Mouse (Mus musculus) left cerebral cortex, postnatal 25 days (tissue): ENCODE results near the gene Dlx4. TPM values are rescaled to one million over a fixed set of nuclear protein-coding genes. Genes with fewer than 3 reads are reported as not detected.
A peak's percentile ranks its signal among the peaks of the same experiment; 100 is the strongest.

Source experiments
- DNase-seq, 2 experiments: peaks; one replicate each; pipeline ENCODE4 v3.0.0; 2022; ENCODE audit warnings: low spot score in 2 of 2, mixed read lengths in 1 of 2
- intact Hi-C: fragments of 180-260 bp; cut with DNase I; formaldehyde crosslinking; loops from one replicate; pipeline ENCODE4 v1.15.1; 2025
- total RNA-seq, 2 experiments: library from RNA; stranded (reverse); gene quantifications; 2 replicates each; pipeline ENCODE4 v1.2.3; 2021

The Dlx4 gene
- total RNA-seq: not detected

DNA sequence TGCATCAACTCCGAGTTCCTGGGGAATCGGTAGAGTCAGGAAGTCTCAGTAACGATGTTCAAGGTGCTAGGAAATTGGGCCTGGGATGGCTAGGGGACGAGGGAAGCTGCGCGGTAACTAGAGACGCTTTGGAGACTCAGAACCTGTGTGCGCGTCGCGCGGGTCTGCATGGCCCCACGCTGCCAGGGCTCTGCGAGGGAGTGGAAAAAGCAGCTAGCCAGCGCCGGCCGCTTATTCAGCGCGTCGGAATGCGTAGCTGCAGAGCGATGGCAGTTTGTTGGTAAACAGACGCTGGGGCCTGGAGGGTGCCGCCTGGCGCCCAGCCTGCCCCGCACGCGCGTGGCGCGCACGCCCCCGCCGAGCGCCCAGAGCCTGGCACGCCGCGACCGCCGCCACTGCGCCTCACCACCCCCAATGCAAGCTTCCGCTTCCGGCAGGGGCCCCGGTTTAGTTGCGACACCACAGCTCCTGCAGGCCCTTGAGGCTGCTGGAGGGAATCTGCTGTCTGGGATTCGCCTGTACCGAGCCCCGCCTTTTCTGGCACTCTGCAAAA lies at the start of gene Dlx4:
Dlx4 (minus strand) TSS at position 413 of the 553 bp plus-strand sequence.
- intact Hi-C loops: loop anchor here (10.0 kb wide), 2 partner anchors 859 to 1119 kb away; partner anchors contain the start of gene Igf2bp1
- DNase-seq: no peak

DNA sequence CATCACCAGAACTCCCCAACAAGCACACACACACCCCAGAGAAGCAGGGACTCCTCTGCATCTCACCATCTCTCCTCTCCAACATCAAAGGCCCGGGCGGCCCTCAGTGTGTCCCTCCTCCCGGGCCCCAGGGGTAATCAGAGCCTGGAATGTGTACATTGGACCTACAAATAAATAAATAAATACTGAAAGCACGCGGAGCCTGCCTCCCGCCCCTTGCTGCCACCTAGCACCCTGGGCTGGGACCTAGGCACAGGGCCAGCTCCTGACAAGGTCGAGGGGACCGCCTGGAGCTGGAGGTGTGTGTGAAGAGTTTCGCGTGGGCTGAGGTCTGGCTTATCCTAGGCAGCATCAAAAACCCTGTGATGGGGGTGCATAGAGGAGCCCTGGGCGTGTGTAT lies 43.8 kb upstream of the Dlx4 start:
- no peak for DNase-seq
- intact Hi-C loops: no loop called here

DNA sequence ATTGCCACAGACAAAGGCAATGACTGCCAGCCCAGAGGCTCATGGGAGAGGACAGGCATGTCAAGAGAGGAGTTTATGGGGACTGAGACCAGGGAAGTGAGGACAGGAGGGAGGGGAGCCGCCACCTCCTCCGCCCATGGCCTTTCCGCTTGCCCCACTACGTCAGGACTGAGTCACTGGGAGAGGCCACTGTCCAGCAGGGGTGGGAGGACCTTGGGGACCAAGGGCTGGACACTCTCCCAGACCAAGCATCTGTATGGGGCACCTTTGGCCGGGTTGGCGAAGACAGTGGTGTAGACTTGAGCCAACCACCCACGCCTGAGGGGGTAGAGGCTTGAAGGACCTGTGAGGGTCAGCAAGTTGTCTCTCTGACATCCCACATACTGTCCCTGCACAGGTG lies 40.8 kb upstream of the Dlx4 start:
- no peak for DNase-seq
- intact Hi-C loops: no loop called here

DNA sequence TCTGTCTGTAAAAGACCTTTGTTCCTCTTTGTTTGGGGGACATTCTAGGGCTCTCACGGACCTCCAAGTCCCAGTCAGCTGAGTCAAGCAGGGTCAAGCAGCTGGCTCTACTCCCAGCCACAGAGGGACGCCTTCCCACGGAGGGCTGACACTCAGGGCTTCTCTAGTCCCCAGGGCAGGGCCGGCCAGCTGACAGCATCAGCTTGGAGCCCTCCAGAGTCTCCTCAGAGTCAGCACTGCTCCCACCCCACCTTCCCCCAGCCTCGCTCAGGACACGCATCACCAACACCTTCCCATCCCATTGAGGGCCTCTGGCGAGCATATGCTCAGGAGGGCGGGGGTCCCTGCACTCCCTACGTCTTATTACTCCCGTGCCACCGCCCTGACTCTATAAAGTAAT lies 39.6 kb upstream of the Dlx4 start:
- intact Hi-C loops: no loop called here
- DNase-seq: no peak

DNA sequence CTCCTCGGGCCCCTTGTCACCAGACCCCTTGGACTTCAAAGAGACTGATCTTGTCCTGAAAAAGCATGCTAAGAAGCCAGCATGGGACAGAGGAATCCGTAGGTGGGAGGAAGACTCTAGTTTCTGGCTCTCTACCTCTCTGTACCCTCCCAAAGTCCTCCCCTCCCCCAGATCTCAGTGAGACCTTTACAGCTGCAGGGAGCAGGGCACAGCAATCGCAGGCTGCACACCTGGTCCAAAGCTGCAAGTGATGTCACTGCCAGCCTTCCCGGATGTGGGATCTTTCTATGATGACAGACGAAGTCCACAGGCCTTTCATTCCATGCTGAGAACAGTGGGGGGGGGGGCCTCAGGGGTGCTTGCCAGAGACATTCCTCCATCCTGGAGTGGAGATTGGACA lies 38.5 kb upstream of the Dlx4 start:
- intact Hi-C loops: no loop called here
- no peak for DNase-seq

DNA sequence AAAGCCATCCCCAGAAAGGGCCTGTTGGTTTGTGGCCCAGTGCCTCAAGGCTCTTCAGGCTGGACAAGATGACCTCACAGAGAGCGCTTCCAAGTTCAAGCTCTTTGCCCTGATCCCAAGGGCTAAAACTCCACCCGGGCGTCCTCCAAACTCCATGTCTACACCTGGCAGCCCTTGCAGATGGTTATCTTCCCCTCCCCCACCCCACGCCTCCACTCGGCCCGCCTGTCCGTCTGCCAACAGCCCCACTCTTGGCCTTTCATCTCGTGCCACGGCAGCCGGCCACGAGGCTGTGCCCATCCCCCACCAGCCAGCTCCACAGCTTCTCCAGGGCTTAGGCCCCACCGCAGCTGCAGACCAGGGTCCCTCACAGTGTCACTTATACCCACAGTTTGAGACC lies 33.2 kb upstream of the Dlx4 start:
- intact Hi-C loops: no loop called here
- DNase-seq: no peak

DNA sequence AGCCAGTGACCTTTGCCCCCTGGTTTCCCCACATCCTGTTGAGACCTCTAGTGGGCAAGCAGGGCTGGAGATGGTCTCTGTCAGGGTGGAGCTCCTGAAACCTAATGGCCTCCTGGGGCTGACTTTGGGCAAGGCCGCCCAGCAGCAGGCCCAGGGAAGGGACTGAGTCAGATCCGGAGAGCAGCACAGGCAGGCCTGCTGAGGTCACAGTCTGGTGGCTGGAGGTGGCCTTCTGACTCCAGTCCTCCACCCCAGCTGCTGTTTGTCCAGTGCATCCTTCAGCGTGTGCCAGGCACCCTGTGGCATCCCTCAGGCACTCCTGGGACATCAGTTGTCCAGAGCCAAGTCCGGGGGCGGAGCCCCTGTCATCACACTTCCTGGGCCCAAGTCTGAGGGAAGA lies 19.8 kb upstream of the Dlx4 start:
- DNase-seq: no peak

DNA sequence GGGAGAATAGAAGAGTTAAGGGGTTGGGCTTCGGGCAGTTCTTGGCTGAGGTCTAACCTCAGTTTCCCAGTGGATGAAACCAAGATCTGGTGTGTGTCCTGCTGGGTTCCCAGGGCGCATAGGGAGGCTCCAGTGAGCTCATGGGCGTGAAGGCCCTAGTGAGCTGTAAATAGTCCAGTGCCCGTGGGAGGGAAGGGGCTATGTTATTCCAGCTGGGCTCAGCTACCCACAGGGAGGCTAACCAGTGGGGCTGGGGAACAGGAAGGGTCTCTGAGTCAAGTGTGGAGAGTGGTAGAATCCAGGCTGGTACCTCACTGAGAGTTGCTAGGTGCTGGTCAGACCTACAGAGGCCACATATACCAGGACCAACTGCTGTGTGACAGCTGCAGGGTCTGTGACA lies 15.6 kb upstream of the Dlx4 start:
- DNase-seq: no peak
- intact Hi-C loops: no loop called here

More for the DNA sequence above, 19.8 kb upstream of the Dlx4 start:
- intact Hi-C loops: no loop called here

DNA sequence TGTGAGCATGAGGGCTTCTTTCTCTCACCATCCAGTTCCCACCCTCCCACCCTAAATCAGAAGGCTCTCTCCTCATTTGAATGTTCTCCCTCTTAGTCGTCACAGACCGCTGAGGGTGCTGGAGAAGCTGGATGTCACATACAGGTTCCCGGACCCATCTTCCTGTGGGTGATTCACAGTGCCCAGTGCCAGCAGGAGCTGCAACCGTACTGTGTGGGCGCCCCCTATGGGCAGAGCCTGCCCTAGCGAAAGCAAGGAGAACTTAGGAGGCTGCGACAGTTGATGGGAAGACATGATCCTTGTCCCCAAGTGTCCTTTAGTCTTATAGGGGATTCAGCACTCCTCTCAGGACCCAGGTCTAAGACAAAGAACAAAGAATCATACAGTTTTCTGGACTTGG lies 14.6 kb upstream of the Dlx4 start:
- intact Hi-C loops: no loop called here
- no peak for DNase-seq

DNA sequence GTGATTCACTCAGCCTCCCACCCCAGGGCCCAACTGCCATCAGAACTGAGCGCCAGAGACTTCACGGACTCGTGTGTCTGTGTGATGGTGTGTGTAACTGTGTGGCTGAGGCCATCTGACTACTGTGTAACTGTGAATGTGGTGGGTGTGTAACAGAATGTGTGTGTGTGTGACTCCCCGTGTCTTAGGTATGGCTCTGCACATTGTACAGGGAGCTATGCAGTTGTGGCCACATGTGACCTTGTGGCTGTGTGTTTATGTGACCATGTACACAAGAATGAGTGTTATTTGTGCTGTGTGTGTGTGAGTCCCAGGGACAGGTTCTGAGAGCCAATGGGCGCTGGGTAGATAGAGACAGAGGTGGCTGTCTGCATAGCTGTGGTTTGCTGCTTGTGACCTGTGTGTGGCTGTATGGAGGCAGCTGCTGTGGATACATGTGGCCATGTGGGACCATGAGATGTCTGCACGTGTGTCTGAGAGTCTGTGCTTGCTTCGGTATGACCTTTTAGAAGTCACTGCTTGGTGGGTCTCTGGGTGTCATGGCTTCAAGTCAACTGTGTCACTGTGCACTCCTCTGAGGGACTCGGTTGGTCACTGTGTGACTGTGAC lies 13.8 kb upstream of the Dlx4 start:
- no peak for DNase-seq
- intact Hi-C loops: no loop called here

DNA sequence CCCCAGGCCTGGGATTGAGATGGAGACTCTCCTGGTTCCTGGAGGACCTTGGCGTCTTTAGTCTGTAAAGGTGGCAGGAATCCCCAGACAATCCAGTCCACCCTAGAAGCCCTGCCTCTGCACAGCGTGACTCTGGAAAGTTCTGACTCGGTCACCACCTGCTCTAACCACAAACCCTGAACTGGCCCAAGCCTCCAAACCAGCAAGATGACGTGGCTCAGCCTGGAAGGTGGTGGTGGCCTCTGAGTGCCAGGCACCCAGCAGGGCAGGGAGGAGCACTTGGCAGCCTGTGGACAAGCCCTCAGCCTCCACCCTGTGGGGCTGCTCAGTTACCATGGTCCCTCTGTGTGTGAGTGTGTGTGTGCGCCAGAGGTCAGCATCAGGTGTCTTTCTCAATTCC lies 11.8 kb upstream of the Dlx4 start:
- intact Hi-C loops: no loop called here
- DNase-seq: no peak

DNA sequence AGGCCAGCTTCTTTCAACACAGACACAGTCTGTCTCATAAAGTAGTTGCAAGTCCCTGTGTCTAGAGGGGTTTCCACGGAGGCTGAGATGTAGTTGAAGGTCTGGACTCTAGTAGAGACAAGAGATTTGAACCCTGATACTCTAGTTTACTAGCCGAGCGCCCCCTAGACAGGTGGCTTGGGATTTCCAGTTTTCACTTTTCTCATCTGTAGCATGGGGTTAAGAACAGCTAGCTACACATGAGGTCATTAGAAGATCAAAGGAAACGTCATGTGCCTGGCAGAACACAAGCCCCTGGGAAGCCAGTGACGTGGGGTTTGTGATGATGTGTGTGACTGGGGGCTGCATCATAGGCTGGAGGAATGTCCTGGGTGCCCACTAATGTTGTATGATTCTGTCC lies 11.3 kb upstream of the Dlx4 start:
- intact Hi-C loops: no loop called here
- no peak for DNase-seq

DNA sequence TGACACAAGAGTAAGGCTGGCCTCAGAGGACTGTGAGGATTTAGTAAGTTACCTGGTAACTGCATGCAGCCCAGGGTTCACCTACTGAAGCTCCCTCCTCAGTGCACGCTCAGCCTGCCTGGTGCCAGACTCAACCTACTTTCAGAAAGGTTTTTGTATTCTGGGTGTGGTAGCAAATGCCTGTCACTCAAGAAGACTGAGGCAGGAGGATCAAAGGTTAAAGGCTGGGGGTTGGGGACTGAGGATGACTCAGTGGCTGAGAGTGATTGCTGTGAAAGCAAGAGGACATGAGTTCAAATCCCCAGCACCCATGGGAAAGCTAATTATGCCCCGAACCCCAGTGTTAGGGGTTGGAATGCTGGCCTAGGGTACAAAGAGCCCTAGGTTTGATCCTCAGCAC lies 9.4 kb upstream of the Dlx4 start:
- intact Hi-C loops: no loop called here
- DNase-seq: no peak

DNA sequence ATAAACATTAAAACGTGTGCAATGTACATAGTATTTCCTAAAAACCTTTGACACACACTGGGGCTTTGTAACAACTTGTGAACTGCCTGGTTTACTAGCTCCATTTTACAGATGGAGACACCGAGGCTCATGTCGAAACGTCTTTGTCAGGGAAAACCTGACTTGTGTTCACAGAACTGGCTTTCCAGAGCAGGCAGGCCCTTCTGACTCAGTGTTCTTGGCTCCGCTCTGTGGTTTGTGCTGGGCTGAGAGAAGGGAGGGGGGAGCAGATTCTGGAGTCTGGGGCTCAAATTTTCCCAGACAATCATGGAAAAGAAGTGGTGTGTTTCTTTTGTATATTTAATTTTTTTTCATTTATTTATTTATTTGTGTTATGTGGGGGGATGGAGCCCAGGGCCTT lies 7.6 kb upstream of the Dlx4 start:
- DNase-seq: no peak
- intact Hi-C loops: loop anchor here (5.0 kb wide), 1 partner anchor 1039 kb away; the partner anchor contains the start of gene Hoxb13

DNA sequence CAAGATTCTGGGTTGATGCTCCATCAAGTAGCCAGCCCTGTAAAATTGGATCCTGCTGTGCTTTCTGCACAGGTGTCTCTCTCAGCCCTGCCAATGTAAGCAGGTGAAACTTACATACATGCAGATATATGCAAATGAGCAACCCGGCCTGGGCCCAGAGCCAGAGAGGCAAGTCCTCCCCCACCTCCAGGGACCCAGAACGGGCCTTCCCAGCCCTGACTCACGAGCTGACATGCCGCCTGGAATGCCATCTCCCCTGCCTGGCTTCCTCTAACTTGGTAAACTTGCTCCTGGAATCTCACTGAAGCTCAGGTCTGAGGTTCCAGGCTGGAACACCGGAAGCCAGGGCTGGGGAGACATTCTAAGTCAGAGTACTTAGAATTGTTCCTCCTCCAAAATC lies 7.1 kb upstream of the Dlx4 start:
- DNase-seq: no peak
- intact Hi-C loops: loop anchor here (5.0 kb wide), 1 partner anchor 1039 kb away; the partner anchor contains the start of gene Hoxb13

DNA sequence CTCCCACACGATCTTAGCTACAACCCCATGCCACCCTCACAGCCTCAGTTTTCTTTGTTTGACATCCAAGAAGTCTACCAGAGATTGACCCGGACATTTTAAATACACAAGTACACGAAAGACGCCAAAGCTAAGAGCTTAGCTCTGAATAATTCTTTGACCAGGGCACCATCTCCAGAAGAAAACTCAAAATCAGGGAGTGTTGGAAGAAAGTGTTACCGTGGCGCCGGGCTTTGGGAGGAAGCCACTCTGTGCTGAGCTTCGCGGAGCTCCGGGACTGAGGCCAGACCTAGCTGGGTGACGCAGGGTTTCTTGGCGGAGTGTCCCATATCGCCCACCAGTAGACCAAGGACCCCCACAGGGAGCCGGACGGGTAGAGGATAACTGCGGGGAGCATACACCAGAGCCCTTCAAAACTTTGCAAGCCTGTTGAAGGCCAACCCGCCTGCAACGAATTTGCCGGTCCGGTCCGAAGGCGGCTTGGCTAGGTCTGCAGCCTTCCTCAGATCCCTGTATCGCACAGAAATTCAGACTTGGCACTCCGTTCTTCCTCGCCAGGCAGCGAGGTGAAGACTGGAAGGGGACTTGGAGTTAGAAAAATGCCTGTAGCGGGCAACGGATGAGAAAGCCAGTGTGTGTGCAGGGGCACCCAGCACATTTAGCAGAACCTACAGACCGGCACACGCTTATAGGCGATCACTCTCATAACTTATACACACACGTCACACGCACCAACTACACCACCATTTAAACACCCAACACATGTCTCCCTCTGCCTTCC lies 4.4 kb upstream of the Dlx4 start:
- peak in 1 of 2 experiments; percentile 12 for DNase-seq
- intact Hi-C loops: loop anchor here (5.0 kb wide), 1 partner anchor 1042 kb away; the partner anchor contains the start of gene Hoxb13

DNA sequence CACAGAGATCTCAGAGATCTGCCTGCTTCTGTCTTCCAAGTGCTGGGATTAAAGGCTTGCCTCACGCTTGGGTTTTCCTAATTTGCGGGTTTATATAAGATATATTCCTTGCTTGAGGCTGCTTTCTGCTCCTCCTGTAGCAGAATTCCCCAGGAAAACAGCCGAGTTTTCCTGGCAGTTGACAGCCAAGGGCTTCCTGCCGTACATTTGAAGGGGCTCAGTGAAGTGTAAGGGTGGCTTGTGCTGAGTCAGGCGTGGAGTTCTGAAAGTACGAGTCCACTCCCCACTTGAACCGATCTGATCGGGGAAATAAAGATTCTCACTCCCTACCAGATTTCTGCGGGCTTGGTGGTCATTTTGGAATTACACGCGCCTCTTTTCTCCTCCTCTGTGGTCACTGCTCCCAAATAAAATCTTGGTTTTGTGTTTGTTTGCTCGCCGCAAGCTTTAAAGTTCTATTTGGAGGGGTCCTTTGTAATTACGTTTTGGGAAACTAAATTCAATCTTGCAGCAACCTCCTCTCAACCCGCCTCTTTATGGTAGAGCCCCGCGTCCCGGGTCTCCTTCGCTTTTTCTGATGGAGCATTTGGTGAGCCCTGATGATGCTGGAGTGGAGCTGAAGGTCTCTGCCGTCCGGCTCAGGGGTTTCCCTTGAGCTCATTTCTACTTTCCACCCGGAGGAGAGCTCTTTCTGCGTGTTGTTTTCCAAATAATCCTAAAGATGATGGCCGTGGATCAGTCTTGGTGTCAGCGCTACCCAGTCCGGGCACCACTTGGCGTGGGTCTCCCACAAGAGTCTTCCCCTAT lies 3.6 kb upstream of the Dlx4 start:
- intact Hi-C loops: loop anchor here (5.0 to 10.0 kb wide), 3 partner anchors 855 to 1115 kb away; partner anchors contain the start of genes Hoxb13 and Igf2bp1
- DNase-seq: no peak

DNA sequence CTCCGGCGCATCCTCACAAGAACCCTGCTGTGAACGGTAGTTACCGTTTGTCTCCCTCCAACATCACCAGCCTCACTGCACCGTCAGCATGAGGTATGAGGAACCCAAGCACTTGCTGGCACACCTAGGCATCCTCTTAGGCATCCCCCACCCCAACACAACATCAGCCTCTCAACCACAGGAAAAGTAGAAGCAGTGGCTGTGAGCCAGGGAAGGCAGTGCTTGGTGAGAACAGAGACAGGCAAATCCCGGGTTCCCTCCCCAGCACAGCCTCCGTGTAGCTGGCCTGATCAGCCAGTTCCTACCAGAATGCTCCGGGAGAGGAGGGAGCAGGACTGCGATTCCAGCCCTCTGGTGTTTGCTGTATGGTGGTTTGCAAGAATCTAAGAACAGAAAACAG lies 2.7 kb upstream of the Dlx4 start:
- intact Hi-C loops: loop anchor here (10.0 kb wide), 2 partner anchors 856 to 1116 kb away; partner anchors contain the start of gene Igf2bp1
- DNase-seq: no peak

DNA sequence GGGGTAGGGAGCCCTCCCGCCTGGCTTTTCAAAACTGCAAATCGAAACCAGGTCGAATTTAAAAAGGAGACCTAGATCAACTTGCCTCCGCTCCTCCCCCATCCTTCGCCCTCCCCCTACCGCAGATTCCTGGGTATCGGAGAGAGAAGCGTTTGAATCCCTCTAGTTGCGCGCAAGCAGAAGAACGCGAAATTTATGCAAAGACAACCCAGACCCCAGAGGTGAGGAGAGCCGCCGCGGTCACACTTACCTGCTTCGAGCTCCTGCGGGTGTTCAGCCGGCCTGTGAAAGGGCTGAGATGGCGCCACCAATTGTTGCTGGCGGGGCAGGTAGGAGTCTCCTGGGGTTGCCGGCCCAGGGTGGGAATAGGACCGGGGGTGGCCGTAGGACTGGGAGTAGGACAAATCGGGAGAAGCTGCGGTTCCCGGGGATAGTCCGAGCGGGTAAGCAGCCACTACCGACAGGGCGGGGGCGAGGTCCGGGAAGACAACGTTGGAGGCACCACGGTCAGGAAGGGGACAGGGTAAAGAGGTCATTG lies 1.0 kb downstream of the Dlx4 start:
- intact Hi-C loops: loop anchor here (10.0 kb wide), 2 partner anchors 860 to 1120 kb away; partner anchors contain the start of gene Igf2bp1
- no peak for DNase-seq
